In the genomic region with DNA sequence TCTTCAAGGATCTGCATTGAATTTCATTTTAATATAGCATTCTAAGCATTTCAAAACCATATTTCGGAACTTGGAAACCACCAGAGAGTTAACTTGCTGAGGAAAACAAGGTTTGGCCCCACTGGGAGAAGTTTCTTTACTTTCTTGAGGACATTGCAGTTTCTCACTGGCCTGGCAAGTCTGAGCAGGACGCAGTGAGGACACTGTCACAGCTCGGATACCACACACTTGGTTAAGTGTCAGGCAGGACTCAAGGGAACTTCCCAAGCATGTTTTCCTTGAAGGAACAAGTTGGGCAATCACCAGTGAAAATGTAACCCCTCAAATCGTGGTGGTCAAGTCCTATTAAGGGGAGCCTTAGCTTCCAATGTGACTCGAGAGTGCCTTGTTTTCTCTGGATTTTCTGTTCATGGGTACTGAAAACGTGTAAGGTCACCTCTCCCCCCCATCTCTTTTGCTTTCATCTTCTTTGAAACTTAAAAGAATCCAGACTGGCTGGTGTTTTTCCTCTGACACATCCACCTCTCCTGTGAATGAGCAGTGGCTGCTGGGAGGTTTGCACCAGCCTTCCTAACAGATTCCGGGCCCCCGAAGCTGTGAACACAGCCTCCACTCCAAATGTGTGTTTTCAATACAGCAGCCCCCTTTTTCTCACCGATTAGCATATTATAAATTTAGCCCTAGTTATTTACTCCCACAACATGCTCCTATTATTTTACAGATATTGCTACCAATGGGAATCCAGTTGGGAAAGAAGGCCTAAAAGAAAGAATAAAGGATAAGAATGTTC, we compare ENCODE assay signal across 10 mouse cellular contexts. TPM values are rescaled to one million over a fixed set of nuclear protein-coding genes. Genes with fewer than 3 reads are reported as not detected.
A peak's percentile ranks its signal among the peaks of the same experiment; 100 is the strongest.
DNase-seq lines count a peak whose midpoint lies in the region; ATAC-seq lines count a peak whose summit lies in the region.
"Had no signal": no experiment of that assay in that cellular context is flagged by ENCODE, and none has a peak within 500 bp of the region (broad histone marks: within the 10 kb centered on the region; RNA-seq: fewer than 3 reads in every experiment).

No protein-coding gene starts in this region.

- no peak for DNase-seq in heart, postnatal 36 days
- peak; percentile 81 for DNase-seq in brain, adult 2 months (ENCODE audit: low read depth, low spot score)
- DNase-seq in hindbrain, embryonic 11.5 days (ENCODE audit: low spot score), result no peak
- DNase-seq in midbrain, embryonic 10.5 days (ENCODE audit: low spot score), result no peak
- DNase-seq in natural killer cell, adult 2 months (ENCODE audit: low spot score in 2 of 2), result no peak
- no peak for DNase-seq in urinary bladder, adult 18-20 months (ENCODE audit: low spot score in 2 of 2)
- DNase-seq in cerebellum, postnatal 36 days, result no peak

- no peaks in the 10 kb centered on the region for H3K27me3 ChIP-seq in heart, embryonic 12.5 days (replicated peaks)
- H3K27me3 ChIP-seq in hindbrain, embryonic 11.5 days (ENCODE audit: control insufficient read depth, insufficient read depth, low read length), result peaks cover 12% of the 10 kb centered on the region
- H3K27me3 ChIP-seq in midbrain, embryonic 10.5 days (ENCODE audit: low read depth, poor library complexity, severe bottlenecking), result peaks cover 67% of the 10 kb centered on the region

- WGBS in heart, embryonic 12.5 days, result 44% methylated on average over 9 of the region's 9 CpGs
- whole genome bisulfite sequencing in hindbrain, embryonic 11.5 days, result 65% methylated on average over 9 of the region's 9 CpGs
- WGBS in midbrain, embryonic 10.5 days, result 60% methylated on average over 9 of the region's 9 CpGs

- intact Hi-C loops in heart, postnatal 36 days (cut with DNase I), result loop anchor here (2.0 kb wide), 3 partner anchors 24 to 92 kb away; no protein-coding TSS in a partner anchor

- ATAC-seq in heart, embryonic 12.5 days (ENCODE audit: insufficient number of reproducible peaks, low FRiP score), result no peak
- no peak for ATAC-seq in hindbrain, embryonic 11.5 days (ENCODE audit: low FRiP score)

- H3K36me3 ChIP-seq in heart, embryonic 12.5 days, result peaks cover 49% of the 10 kb centered on the region
- H3K36me3 ChIP-seq in hindbrain, embryonic 11.5 days (ENCODE audit: control insufficient read depth, insufficient read depth, low read length), result no peaks in the 10 kb centered on the region
- H3K36me3 ChIP-seq in midbrain, embryonic 10.5 days, result peaks cover 44% of the 10 kb centered on the region

- no peaks in the 10 kb centered on the region for H3K9me3 ChIP-seq in heart, embryonic 12.5 days (replicated peaks)
- H3K9me3 ChIP-seq in hindbrain, embryonic 11.5 days (ENCODE audit: control insufficient read depth, low read length), result no peaks in the 10 kb centered on the region
- no peaks in the 10 kb centered on the region for H3K9me3 ChIP-seq in midbrain, embryonic 10.5 days (replicated peaks)
- H3K9me3 ChIP-seq: megakaryocyte, embryonic 14.5 days had no signal

- 0 out of 2 replicates have a peak overlapping the region, but pooled peaks have one; percentile 41 for H3K27ac ChIP-seq in heart, embryonic 12.5 days (ENCODE audit: poor library complexity, severe bottlenecking)
- no peak overlapping the region for H3K27ac ChIP-seq in hindbrain, embryonic 11.5 days (ENCODE audit: low read depth, low read length)
- H3K27ac ChIP-seq in midbrain, embryonic 10.5 days (replicated peaks), result peak overlapping the region; percentile 97; the same call in 1 of the 2 replicates

- peaks cover 44% of the 10 kb centered on the region for H3K4me1 ChIP-seq in heart, embryonic 12.5 days (replicated peaks)
- 0 out of 2 replicates have a peak, but pooled peaks cover 4% of the 10 kb centered on the region for H3K4me1 ChIP-seq in hindbrain, embryonic 11.5 days (replicated peaks; ENCODE audit: control insufficient read depth, insufficient read depth, low read length)
- peaks cover 52% of the 10 kb centered on the region for H3K4me1 ChIP-seq in midbrain, embryonic 10.5 days

- peak overlapping the region; percentile 96 for H3K9ac ChIP-seq in heart, embryonic 12.5 days
- no peak overlapping the region; the same call in 1 of the 2 replicates for H3K9ac ChIP-seq in hindbrain, embryonic 11.5 days (ENCODE audit: low read depth, low read length)

- peak overlapping the region; percentile 87 for H3K4me2 ChIP-seq in heart, embryonic 12.5 days
- H3K4me2 ChIP-seq in hindbrain, embryonic 11.5 days (replicated peaks; ENCODE audit: low read depth, low read length), result peak overlapping the region; percentile 95

- peak overlapping the region; percentile 73 for H3K4me3 ChIP-seq in heart, embryonic 12.5 days
- H3K4me3 ChIP-seq in hindbrain, embryonic 11.5 days (ENCODE audit: low read depth, low read length), result peak overlapping the region; percentile 82; the same call in 1 of the 2 replicates
- peak overlapping the region; percentile 78 for H3K4me3 ChIP-seq in midbrain, embryonic 10.5 days

RNA-seq across cellular contexts. Expression of gene Obsl1, which starts 1.8 kb away (rescaled TPM):
- 137 and 147 TPM in 2 replicates for polyA plus RNA-seq in heart, embryonic 12.5 days (2016; fragmentation: Nextera tagmentation; extraction: Ambion mirVana)
- total RNA-seq in heart, postnatal 36 days (2021), result 100 to 1,000 TPM; 130 to 136 TPM
- polyA plus RNA-seq in hindbrain, embryonic 11.5 days (2014; fragmentation: Nextera tagmentation; extraction: Ambion mirVana), result 34.0 and 34.4 TPM in 2 replicates
- polyA plus RNA-seq in midbrain, embryonic 10.5 days (2016; fragmentation: Nextera tagmentation; extraction: Ambion mirVana), result 35.2 and 35.7 TPM in 2 replicates

RNA-seq across cellular contexts. Expression of gene Inha, which starts 2.4 kb away (rescaled TPM):
- polyA plus RNA-seq in heart, embryonic 12.5 days (2016; fragmentation: Nextera tagmentation; extraction: Ambion mirVana), result 7.5 and 9.2 TPM in 2 replicates
- 1 to 10 TPM; 3.6 TPM for total RNA-seq in heart, postnatal 36 days (2021)
- polyA plus RNA-seq in hindbrain, embryonic 11.5 days (2014; fragmentation: Nextera tagmentation; extraction: Ambion mirVana), result 1.3 and 2.0 TPM in 2 replicates
- polyA plus RNA-seq in midbrain, embryonic 10.5 days (2016; fragmentation: Nextera tagmentation; extraction: Ambion mirVana), result 1.7 and 2.7 TPM in 2 replicates
- total RNA-seq: MEL had no signal

RNA-seq across cellular contexts. Expression of gene Stk11ip, which starts 16.9 kb away (rescaled TPM):
- 20.5 and 20.9 TPM in 2 replicates for polyA plus RNA-seq in heart, embryonic 12.5 days (2016; fragmentation: Nextera tagmentation; extraction: Ambion mirVana)
- 10 to 100 TPM in 1 of 2 experiments, 1 to 10 TPM in 1; 9.2 to 14.1 TPM for total RNA-seq in heart, postnatal 36 days (2021)
- 11.8 and 13.4 TPM in 2 replicates for polyA plus RNA-seq in hindbrain, embryonic 11.5 days (2014; fragmentation: Nextera tagmentation; extraction: Ambion mirVana)
- 31.7 and 33.0 TPM in 2 replicates for polyA plus RNA-seq in midbrain, embryonic 10.5 days (2016; fragmentation: Nextera tagmentation; extraction: Ambion mirVana)

RNA-seq across cellular contexts. Expression of gene Tmem198, which starts 25.1 kb away (rescaled TPM):
- 0.41 and 0.49 TPM in 2 replicates for polyA plus RNA-seq in heart, embryonic 12.5 days (2016; fragmentation: Nextera tagmentation; extraction: Ambion mirVana)
- total RNA-seq in heart, postnatal 36 days (2021), result under 1 TPM; 0.11 to 0.19 TPM
- 11.1 and 11.6 TPM in 2 replicates for polyA plus RNA-seq in hindbrain, embryonic 11.5 days (2014; fragmentation: Nextera tagmentation; extraction: Ambion mirVana)
- 9.9 and 17.4 TPM in 2 replicates for polyA plus RNA-seq in midbrain, embryonic 10.5 days (2016; fragmentation: Nextera tagmentation; extraction: Ambion mirVana)

RNA-seq across cellular contexts. Expression of gene Chpf, which starts 25.3 kb away (rescaled TPM):
- 35.2 and 37.8 TPM in 2 replicates for polyA plus RNA-seq in heart, embryonic 12.5 days (2016; fragmentation: Nextera tagmentation; extraction: Ambion mirVana)
- 10 to 100 TPM; 25.5 to 26.8 TPM for total RNA-seq in heart, postnatal 36 days (2021)
- 17.8 and 20.2 TPM in 2 replicates for polyA plus RNA-seq in hindbrain, embryonic 11.5 days (2014; fragmentation: Nextera tagmentation; extraction: Ambion mirVana)
- 24.4 and 25.2 TPM in 2 replicates for polyA plus RNA-seq in midbrain, embryonic 10.5 days (2016; fragmentation: Nextera tagmentation; extraction: Ambion mirVana)
